Mouse (Mus musculus) cerebellum, adult 2 months (tissue): ENCODE results near the gene Rasl2-9. TPM values are rescaled to one million over a fixed set of nuclear protein-coding genes. Genes with fewer than 3 reads are reported as not detected.

Experiments used
- DNase-seq, 2 experiments: peaks; one replicate each; pipeline ENCODE4 v3.0.0; 2021
- H3K27ac ChIP-seq: fragments of 200-500 bp; 2 replicates; pipeline ENCODE4 v1.5.1; 2012; ENCODE audit warnings: low read length, control low read depth, inconsistent platforms; ENCODE audit not compliant: insufficient read depth
- H3K27me3 ChIP-seq: fragments of 200-500 bp; 2 replicates; pipeline ENCODE4 v1.6.1; 2012; ENCODE audit warnings: inconsistent platforms, mild to moderate bottlenecking, low read length, moderate library complexity; ENCODE audit not compliant: control insufficient read depth, insufficient read depth
- H3K4me1 ChIP-seq: fragments of 200-500 bp; 2 replicates; pipeline ENCODE4 v1.6.1; 2011; ENCODE audit warnings: low read length; ENCODE audit not compliant: control insufficient read depth, insufficient read depth
- H3K4me3 ChIP-seq: fragments of 200-500 bp; replicated peaks from 2 replicates; pipeline ENCODE3; 2011; ENCODE audit warnings: mild to moderate bottlenecking, low read depth, low read length, control low read depth; ENCODE audit not compliant: insufficient read depth
- CTCF ChIP-seq: fragments of 200-500 bp; IDR thresholded peaks from 2 replicates; pipeline ENCODE4 v1.5.1; 2011; ENCODE audit warnings: low read depth, mild to moderate bottlenecking, control low read depth, low read length, moderate library complexity, borderline replicate concordance; ENCODE audit not compliant: insufficient read depth
- POLR2A ChIP-seq: fragments of 200-500 bp; IDR thresholded peaks from 2 replicates; pipeline ENCODE4 v1.6.1; 2011; ENCODE audit warnings: low read length, control low read depth, borderline replicate concordance; ENCODE audit not compliant: insufficient read depth
- WGBS: fragments of 180-500 bp; shearing (Covaris S2); methylation state at CpG from one replicate; pipeline ENCODE4 v1.1.7; 2018; 5-methylcytosine and 5-hydroxymethylcytosine counted together
- polyA plus RNA-seq: library from polyadenylated mRNA; depleted of rRNA; stranded (reverse); fragments of >200 nt; gene quantifications from 2 replicates; pipeline ENCODE4 v1.2.3, GENCODE M21; 2012

The Rasl2-9 gene
- polyA plus RNA-seq, 1 experiment = 0.34 TPM

- no peak for DNase-seq
- WGBS = 90% methylated on average over 10 of the region's 10 CpGs
- no peak overlapping the region for H3K4me3 ChIP-seq
Measured at GRCm38 (mm10) chr7:5101066-5101663, 24.6 kb downstream of the Rasl2-9 start.

GRCm38 (mm10) chr7:5099796-5100195 is 26.0 kb downstream of the Rasl2-9 start:
- no peak overlapping the region for H3K27ac ChIP-seq
- 74% methylated on average over 3 of the region's 3 CpGs for WGBS
- TF ChIP-seq POLR2A = no peak
- no peak for TF ChIP-seq CTCF
- no peaks in the 10 kb centered on the region for H3K4me1 ChIP-seq
- peak in 1 of 2 experiments; percentile 6 for DNase-seq
- no peaks in the 10 kb centered on the region for H3K27me3 ChIP-seq
- H3K4me3 ChIP-seq = no peak overlapping the region

More at GRCm38 (mm10) chr7:5101066-5101663, 24.6 kb downstream of the Rasl2-9 start:
- TF ChIP-seq CTCF = no peak
- no peak for TF ChIP-seq POLR2A
- Histone ChIP-seq H3K4me1 (no peaks in the 10 kb centered on the region), H3K27ac (no peak overlapping the region), H3K27me3 (no peaks in the 10 kb centered on the region)

GRCm38 (mm10) chr7:5098769-5099168 is 27.0 kb downstream of the Rasl2-9 start:
- H3K27ac ChIP-seq = no peak overlapping the region
- H3K4me1 ChIP-seq = no peaks in the 10 kb centered on the region
- no peak overlapping the region for H3K4me3 ChIP-seq
- TF ChIP-seq CTCF (no peak), POLR2A (no peak)
- 93% methylated on average over 5 of the region's 5 CpGs for WGBS
- no peaks in the 10 kb centered on the region for H3K27me3 ChIP-seq
- no peak for DNase-seq

GRCm38 (mm10) chr7:5092831-5093510 is 32.8 kb downstream of the Rasl2-9 start:
- no peak for TF ChIP-seq CTCF
- TF ChIP-seq POLR2A = no peak

GRCm38 (mm10) chr7:5092381-5092780 is 33.4 kb downstream of the Rasl2-9 start:
- Histone ChIP-seq H3K4me1 (peaks cover 6% of the 10 kb centered on the region), H3K27me3 (no peaks in the 10 kb centered on the region), H3K4me3 (no peak overlapping the region), H3K27ac (no peak overlapping the region)
- TF ChIP-seq CTCF (no peak), POLR2A (no peak)
- peak in 1 of 2 experiments; percentile 5 for DNase-seq
- WGBS = 74% methylated on average over 6 of the region's 6 CpGs

More at GRCm38 (mm10) chr7:5092831-5093510, 32.8 kb downstream of the Rasl2-9 start:
- H3K27ac ChIP-seq = no peak overlapping the region
- no peak overlapping the region for H3K4me3 ChIP-seq
- 71% methylated on average over 21 of the region's 21 CpGs for WGBS
- H3K27me3 ChIP-seq = no peaks in the 10 kb centered on the region
- DNase-seq = peak in 1 of 2 experiments; percentile 7
- H3K4me1 ChIP-seq = peaks cover 3% of the 10 kb centered on the region

GRCm38 (mm10) chr7:5091008-5091728 is 34.6 kb downstream of the Rasl2-9 start:
- 81% methylated on average over 15 of the region's 15 CpGs for WGBS
- H3K27ac ChIP-seq = no peak overlapping the region
- peak in 1 of 2 experiments; percentile 4 for DNase-seq

GRCm38 (mm10) chr7:5089853-5090252 is 35.9 kb downstream of the Rasl2-9 start:
- peak in 1 of 2 experiments; percentile 8 for DNase-seq
- Histone ChIP-seq H3K4me1 (peaks cover 13% of the 10 kb centered on the region), H3K4me3 (no peak overlapping the region), H3K27ac (no peak overlapping the region), H3K27me3 (no peaks in the 10 kb centered on the region)
- TF ChIP-seq CTCF = no peak
- no peak for TF ChIP-seq POLR2A
- 83% methylated on average over 15 of the region's 15 CpGs for WGBS

More at GRCm38 (mm10) chr7:5091008-5091728, 34.6 kb downstream of the Rasl2-9 start:
- H3K27me3 ChIP-seq = no peaks in the 10 kb centered on the region
- H3K4me1 ChIP-seq = peaks cover 8% of the 10 kb centered on the region
- TF ChIP-seq CTCF = no peak
- TF ChIP-seq POLR2A = no peak
- H3K4me3 ChIP-seq = no peak overlapping the region

- WGBS = 30% methylated on average over 4 of the region's 4 CpGs
- DNase-seq = no peak
- H3K4me3 ChIP-seq = no peak overlapping the region
- no peak overlapping the region for H3K27ac ChIP-seq
- peaks cover 13% of the 10 kb centered on the region for H3K4me1 ChIP-seq
- TF ChIP-seq POLR2A (no peak), CTCF (no peak)
- H3K27me3 ChIP-seq = no peaks in the 10 kb centered on the region
Measured at GRCm38 (mm10) chr7:5087886-5088285, 37.9 kb downstream of the Rasl2-9 start.
